Mouse (Mus musculus) embryonic facial prominence, embryonic 10.5 days (tissue): Measurements from ENCODE around the gene Nat9. TPM values are rescaled to one million over a fixed set of nuclear protein-coding genes. Genes with fewer than 3 reads are reported as not detected.

Source experiments
- DNase-seq: peaks from one replicate; pipeline ENCODE4 v3.0.0-alpha.2; 2017; ENCODE audit warnings: low spot score
- H3K27ac ChIP-seq: fragments of 300-500 bp; sonication (generic); replicated peaks from 2 replicates; pipeline ENCODE4 v1.5.1; 2016; ENCODE audit warnings: mild to moderate bottlenecking
- H3K27me3 ChIP-seq: fragments of 300-500 bp; sonication (generic); replicated peaks from 2 replicates; pipeline ENCODE4 v1.6.1; 2016; ENCODE audit warnings: low read depth, mild to moderate bottlenecking; ENCODE audit not compliant: poor library complexity, severe bottlenecking
- H3K36me3 ChIP-seq: fragments of 300-500 bp; sonication (generic); replicated peaks from 2 replicates; pipeline ENCODE4 v1.6.1; 2016; ENCODE audit warnings: mild to moderate bottlenecking, moderate library complexity
- H3K4me1 ChIP-seq: fragments of 300-500 bp; sonication (generic); 2 replicates; pipeline ENCODE4 v1.6.1; 2016
- H3K4me3 ChIP-seq: fragments of 300-500 bp; sonication (generic); 2 replicates; pipeline ENCODE4 v1.5.1; 2016; ENCODE audit warnings: mild to moderate bottlenecking, moderate library complexity
- H3K9me3 ChIP-seq: fragments of 300-500 bp; sonication (generic); 2 replicates; pipeline ENCODE4 v1.6.1; 2016; ENCODE audit warnings: mild to moderate bottlenecking
- WGBS: fragments of 180-500 bp; shearing (Covaris S2); methylation state at CpG from one replicate; pipeline ENCODE4 v1.1.7; 2016; 5-methylcytosine and 5-hydroxymethylcytosine counted together
- polyA plus RNA-seq: library from polyadenylated mRNA; unstranded; fragments of >200 nt; fragmentation: Nextera tagmentation; extraction: Ambion mirVana; gene quantifications from 2 replicates; pipeline ENCODE4 v1.2.1, GENCODE M21; 2016

Gene Nat9
- polyA plus RNA-seq, 1 experiment from 2014 or later: 18.2 TPM

GRCm38 (mm10) chr11:115169430-115169829, 18.2 kb downstream of the Nat9 start:
- peaks cover 56% of the 10 kb centered on the region for H3K4me1 ChIP-seq
- H3K27me3 ChIP-seq: peaks cover 81% of the 10 kb centered on the region
- WGBS: 91% methylated on average over 4 of the region's 4 CpGs

GRCm38 (mm10) chr11:115167631-115168249, 19.9 kb downstream of the Nat9 start:
- WGBS: 76% methylated on average over 8 of the region's 8 CpGs
- no peaks in the 10 kb centered on the region for H3K9me3 ChIP-seq
- H3K27me3 ChIP-seq: peaks cover 79% of the 10 kb centered on the region
- H3K4me1 ChIP-seq: peaks cover 55% of the 10 kb centered on the region
- DNase-seq: no peak
- H3K27ac ChIP-seq: no peak overlapping the region
- H3K4me3 ChIP-seq: no peak overlapping the region
- no peaks in the 10 kb centered on the region for H3K36me3 ChIP-seq

More at GRCm38 (mm10) chr11:115169430-115169829, 18.2 kb downstream of the Nat9 start:
- no peak for DNase-seq
- Histone ChIP-seq H3K36me3 (no peaks in the 10 kb centered on the region), H3K4me3 (no peak overlapping the region), H3K27ac (no peak overlapping the region), H3K9me3 (no peaks in the 10 kb centered on the region)

DNA sequence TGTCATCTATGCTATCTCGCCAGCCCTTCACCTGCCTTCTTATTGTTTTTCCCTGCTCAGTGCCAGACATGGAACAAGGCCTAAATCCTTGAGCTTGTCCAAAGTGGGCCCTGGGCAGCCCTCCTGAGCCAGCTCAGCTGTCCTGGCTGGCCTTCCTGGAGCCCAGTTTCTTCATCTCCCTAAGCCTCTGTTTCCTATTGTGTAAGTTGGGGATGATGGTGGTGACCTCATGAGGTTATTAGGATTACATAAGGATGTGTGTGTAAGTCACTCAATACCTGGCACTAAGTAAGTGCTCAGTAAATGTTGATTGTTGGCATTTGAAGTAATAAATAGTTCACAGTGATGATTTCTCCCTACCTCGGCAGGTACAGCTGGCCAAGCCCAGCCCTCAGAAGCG, 20.9 kb downstream of the Nat9 start:
- H3K4me3 ChIP-seq: no peak overlapping the region
- H3K27ac ChIP-seq: no peak overlapping the region
- peaks cover 79% of the 10 kb centered on the region for H3K27me3 ChIP-seq
- no peaks in the 10 kb centered on the region for H3K36me3 ChIP-seq
- no peak for DNase-seq
- H3K9me3 ChIP-seq: no peaks in the 10 kb centered on the region
- WGBS: 87% methylated on average over 3 of the region's 3 CpGs
- peaks cover 55% of the 10 kb centered on the region for H3K4me1 ChIP-seq

- Histone ChIP-seq H3K4me1 (peaks cover 55% of the 10 kb centered on the region), H3K4me3 (peak overlapping the region; percentile 72), H3K27me3 (peaks cover 90% of the 10 kb centered on the region), H3K27ac (peak overlapping the region; percentile 12; the same call in 1 of the 2 replicates), H3K36me3 (no peaks in the 10 kb centered on the region), H3K9me3 (no peaks in the 10 kb centered on the region)
- no peak for DNase-seq
- WGBS: under 1% methylated on average over 9 of the region's 9 CpGs
Observed at GRCm38 (mm10) chr11:115164976-115165374, 22.7 kb downstream of the Nat9 start.

DNA sequence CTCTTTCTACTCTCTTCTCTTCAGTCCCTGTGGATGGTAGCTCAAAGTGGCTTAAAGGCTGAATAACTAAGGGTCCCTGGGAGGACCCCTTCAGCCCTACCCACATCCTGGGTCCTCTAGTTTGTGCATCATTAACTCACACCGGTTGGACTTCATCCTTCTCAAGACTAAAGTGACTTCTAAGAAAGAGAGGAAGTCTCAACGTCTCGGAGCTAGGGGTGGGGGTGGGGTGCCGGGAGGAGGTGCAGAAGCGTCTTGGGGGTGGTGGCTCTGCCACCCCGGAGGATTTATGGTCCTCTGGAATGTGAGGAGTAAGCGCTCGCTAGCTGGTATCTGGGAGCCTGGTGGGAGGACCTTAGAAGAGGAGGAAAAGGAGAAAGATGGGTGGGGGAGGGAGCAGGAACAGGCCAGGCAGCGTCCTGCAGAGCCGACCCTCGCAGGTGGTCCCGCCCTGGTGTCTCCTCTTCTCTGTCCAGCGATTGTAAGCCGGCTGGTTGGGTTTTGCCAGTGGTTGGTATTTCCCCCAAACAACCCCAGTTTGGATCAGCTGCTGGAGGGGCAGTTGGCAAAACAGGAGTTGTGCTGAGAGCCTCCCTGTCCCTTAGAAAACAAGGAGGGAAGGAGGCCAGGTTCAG, 23.2 kb downstream of the Nat9 start:
- Histone ChIP-seq H3K27ac (peak overlapping the region; percentile 12), H3K4me1 (peaks cover 56% of the 10 kb centered on the region), H3K4me3 (peak overlapping the region; percentile 72), H3K36me3 (no peaks in the 10 kb centered on the region), H3K9me3 (no peaks in the 10 kb centered on the region), H3K27me3 (peaks cover 95% of the 10 kb centered on the region)
- DNase-seq: no peak
- under 1% methylated on average over 14 of the region's 14 CpGs for WGBS

GRCm38 (mm10) chr11:115163568-115164150, 24.0 kb downstream of the Nat9 start:
- Histone ChIP-seq H3K9me3 (0 out of 2 replicates have a peak, but pooled peaks cover 4% of the 10 kb centered on the region), H3K27ac (peak overlapping the region; percentile 75), H3K4me3 (peak overlapping the region; percentile 72), H3K36me3 (no peaks in the 10 kb centered on the region), H3K4me1 (peaks cover 57% of the 10 kb centered on the region), H3K27me3 (peaks cover 90% of the 10 kb centered on the region)
- under 1% methylated on average over 47 of the region's 47 CpGs for WGBS
- peak; percentile 73 for DNase-seq

GRCm38 (mm10) chr11:115162832-115163480, 24.7 kb downstream of the Nat9 start, which contains the start of gene Slc9a3r1:
Gene Slc9a3r1, plus strand, starts transcription at chr11:115163341.
- 0 out of 2 replicates have a peak, but pooled peaks cover 4% of the 10 kb centered on the region for H3K9me3 ChIP-seq
- H3K36me3 ChIP-seq: no peaks in the 10 kb centered on the region
- H3K27ac ChIP-seq: peak within 1 kb of the TSS; percentile 75
- H3K27me3 ChIP-seq: peaks cover 87% of the 10 kb centered on the region
- peaks cover 64% of the 10 kb centered on the region for H3K4me1 ChIP-seq
- under 1% methylated on average over 47 of the region's 47 CpGs for WGBS
- peak; percentile 98 for DNase-seq
- peak within 1 kb of the TSS; percentile 72 for H3K4me3 ChIP-seq

DNA sequence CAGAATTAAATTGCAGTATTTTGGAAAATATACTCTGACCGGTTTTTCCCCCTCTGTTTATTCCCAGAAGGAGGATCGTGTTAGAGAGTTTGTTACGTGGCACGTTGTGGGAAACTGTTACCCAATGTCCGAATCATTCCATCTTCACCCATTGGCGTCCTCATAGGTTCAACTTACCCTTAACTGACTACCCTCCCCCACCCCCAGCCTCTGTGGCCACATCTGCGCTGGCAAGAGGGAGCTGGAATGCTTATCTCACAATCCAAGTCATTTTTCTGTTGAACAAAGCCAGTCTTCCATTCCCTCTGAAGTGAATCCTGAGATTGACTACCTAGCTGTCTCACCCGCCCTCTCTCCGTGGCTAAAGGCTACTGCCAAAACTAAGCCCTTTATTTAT, 25.5 kb downstream of the Nat9 start:
- H3K4me3 ChIP-seq: peak overlapping the region; percentile 72
- no peaks in the 10 kb centered on the region for H3K36me3 ChIP-seq
- peaks cover 87% of the 10 kb centered on the region for H3K27me3 ChIP-seq
- peaks cover 63% of the 10 kb centered on the region for H3K4me1 ChIP-seq
- 20% methylated on average over 9 of the region's 9 CpGs for WGBS
- H3K9me3 ChIP-seq: 0 out of 2 replicates have a peak, but pooled peaks cover 4% of the 10 kb centered on the region
- no peak for DNase-seq
- peak overlapping the region; percentile 75 for H3K27ac ChIP-seq

DNA sequence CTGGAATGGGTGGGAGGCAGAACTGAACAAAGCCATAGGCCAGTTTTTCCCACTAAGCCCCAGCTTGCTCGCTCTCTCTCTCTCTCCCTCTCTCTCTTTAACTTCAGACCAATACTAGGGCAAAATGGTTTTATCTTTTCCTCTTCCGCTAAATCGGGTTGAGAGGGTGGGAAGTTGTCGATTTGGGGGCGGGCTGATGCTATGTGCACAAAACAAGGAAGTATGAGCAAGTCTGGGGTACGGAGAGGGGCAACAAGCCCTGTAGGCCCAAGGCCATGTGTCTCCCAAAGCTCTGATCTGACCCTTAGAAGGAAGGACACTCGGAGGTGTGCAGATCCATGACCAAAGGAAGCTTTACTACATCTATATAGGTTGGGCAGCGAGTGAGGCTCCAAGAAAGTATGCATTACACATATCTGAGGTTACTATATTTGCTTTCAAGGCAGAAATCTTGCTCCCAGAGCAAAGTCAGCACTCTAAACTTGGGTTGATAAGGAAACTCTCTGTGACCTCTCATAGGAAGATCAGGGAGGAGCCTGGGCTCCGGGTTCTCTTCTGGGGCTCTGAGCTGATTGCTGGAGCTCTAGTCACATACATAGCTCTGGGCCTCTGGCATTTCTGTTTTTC, 26.0 kb downstream of the Nat9 start:
- H3K36me3 ChIP-seq: no peaks in the 10 kb centered on the region
- H3K27ac ChIP-seq: no peak overlapping the region
- H3K27me3 ChIP-seq: peaks cover 87% of the 10 kb centered on the region
- DNase-seq: no peak
- H3K4me3 ChIP-seq: no peak overlapping the region
- 64% methylated on average over 9 of the region's 9 CpGs for WGBS
- H3K9me3 ChIP-seq: 0 out of 2 replicates have a peak, but pooled peaks cover 4% of the 10 kb centered on the region
- H3K4me1 ChIP-seq: peaks cover 62% of the 10 kb centered on the region

- no peak overlapping the region for H3K4me3 ChIP-seq
- 0 out of 2 replicates have a peak, but pooled peaks cover 4% of the 10 kb centered on the region for H3K9me3 ChIP-seq
- peak; percentile 81 for DNase-seq
- WGBS: 30% methylated on average over 10 of the region's 10 CpGs
- peaks cover 62% of the 10 kb centered on the region for H3K4me1 ChIP-seq
- H3K36me3 ChIP-seq: no peaks in the 10 kb centered on the region
- H3K27ac ChIP-seq: no peak overlapping the region
- H3K27me3 ChIP-seq: peaks cover 88% of the 10 kb centered on the region
Observed at GRCm38 (mm10) chr11:115160883-115161577, 26.6 kb downstream of the Nat9 start.

GRCm38 (mm10) chr11:115160016-115160797, 27.5 kb downstream of the Nat9 start:
- Histone ChIP-seq H3K4me1 (peaks cover 64% of the 10 kb centered on the region), H3K27me3 (peaks cover 88% of the 10 kb centered on the region)

More at GRCm38 (mm10) chr11:115160016-115160797, 27.5 kb downstream of the Nat9 start:
- Histone ChIP-seq H3K36me3 (no peaks in the 10 kb centered on the region), H3K9me3 (0 out of 2 replicates have a peak, but pooled peaks cover 4% of the 10 kb centered on the region), H3K27ac (no peak overlapping the region), H3K4me3 (0 out of 2 replicates have a peak overlapping the region, but pooled peaks have one; percentile 2)
- WGBS: 55% methylated on average over 11 of the region's 11 CpGs
- peak; percentile 68 for DNase-seq
